Mouse (Mus musculus) T-cell, adult 2 months (primary cell): Measurements from ENCODE around the gene Rbm34.
A peak's percentile ranks its signal among the peaks of the same experiment; 100 is the strongest.
"Not testable (repeated sequence)": the region's sequence is repeated elsewhere in the genome, so short reads cannot be mapped to it uniquely, and the experiment has no call there.

Experiments
- DNase-seq: peaks from one replicate; pipeline ENCODE4 v3.0.0; 2022; ENCODE audit warnings: low spot score

Rbm34 gene

GRCm38 (mm10) chr8:126970579-126971313, at the start of gene Rbm34:
Gene Rbm34 (minus strand): TSS chr8:126971071.
- DNase-seq = peak; percentile 94

GRCm38 (mm10) chr8:127011668-127012067, 40.8 kb upstream of the Rbm34 start:
- DNase-seq = no peak

GRCm38 (mm10) chr8:126994506-126994905, 23.6 kb upstream of the Rbm34 start:
- DNase-seq = no peak

DNA sequence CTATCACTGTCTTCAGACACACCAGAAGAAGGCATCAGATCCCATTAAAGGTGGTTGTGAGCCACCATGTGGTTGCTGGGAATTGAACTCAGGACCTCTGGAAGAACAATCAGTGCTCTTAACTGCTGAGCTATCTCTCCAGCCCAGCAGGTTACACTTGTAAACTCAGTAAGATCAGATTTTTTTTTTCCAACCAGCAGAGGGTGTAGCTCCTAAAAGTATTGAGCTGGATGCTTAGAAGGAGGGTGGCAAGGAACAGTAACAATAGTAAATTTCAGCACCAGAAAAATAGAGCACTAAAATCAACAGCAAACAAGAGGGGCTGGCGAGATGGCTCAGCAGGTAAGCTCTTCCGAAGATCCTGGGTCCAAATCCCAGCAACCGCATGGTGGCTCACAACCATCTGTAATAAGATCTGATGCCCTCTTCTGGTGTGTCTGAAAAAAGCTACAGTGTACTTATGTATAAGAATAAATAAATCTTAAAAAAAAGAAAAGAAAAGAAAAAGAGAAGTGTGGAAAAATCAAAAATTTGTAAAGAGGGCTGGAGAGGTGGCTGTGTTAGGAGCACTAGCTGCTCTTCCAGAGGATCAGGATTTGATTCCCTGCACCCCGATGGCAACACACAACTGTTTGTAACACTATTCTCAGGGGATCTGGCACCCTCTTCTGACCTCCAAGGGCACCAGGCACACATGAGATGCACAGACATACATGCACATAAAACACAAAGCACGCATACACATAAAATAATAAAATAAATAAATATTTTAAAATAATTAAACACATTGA, 18.7 kb upstream of the Rbm34 start:
- DNase-seq = no peak

DNA sequence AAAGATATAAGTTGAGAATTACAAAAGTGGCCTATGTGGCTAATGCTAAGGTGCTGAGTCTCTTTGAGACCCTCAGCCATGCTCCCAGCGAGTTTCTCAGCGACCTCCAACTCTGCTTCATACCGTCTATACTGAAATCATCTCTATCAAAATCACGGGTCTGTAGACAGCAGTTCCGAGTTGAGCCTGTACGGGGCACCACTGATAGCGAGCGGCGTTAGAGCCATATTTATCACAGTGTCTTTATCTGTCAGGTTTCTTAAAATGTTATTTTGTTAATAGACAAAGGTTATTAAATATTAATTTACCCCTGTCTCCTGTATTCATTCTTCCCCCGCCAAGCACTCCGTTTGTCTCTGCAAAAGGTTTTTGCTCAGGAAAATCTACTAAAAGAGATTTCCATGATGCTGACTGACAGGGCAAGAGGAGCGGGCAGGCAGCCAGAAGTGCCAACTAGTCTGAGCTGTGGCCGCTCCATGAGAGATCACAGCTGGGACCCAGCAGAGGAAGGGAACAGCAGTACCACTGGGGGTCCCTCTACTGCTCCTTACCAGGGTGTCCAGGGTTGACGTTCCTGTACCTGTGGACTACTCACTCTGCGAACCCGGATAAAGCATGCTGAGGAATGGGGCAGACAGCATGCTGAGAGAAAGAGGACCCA, 17.6 kb upstream of the Rbm34 start:
- no peak for DNase-seq

GRCm38 (mm10) chr8:126986495-126986894, 15.6 kb upstream of the Rbm34 start:
- DNase-seq = peak; percentile 70

- no peak for DNase-seq
These were observed 9.2 kb upstream of the Rbm34 start for GRCm38 (mm10) chr8:126980046-126980445.

- DNase-seq = no peak
These were observed 8.4 kb upstream of the Rbm34 start for GRCm38 (mm10) chr8:126979091-126979920.

DNA sequence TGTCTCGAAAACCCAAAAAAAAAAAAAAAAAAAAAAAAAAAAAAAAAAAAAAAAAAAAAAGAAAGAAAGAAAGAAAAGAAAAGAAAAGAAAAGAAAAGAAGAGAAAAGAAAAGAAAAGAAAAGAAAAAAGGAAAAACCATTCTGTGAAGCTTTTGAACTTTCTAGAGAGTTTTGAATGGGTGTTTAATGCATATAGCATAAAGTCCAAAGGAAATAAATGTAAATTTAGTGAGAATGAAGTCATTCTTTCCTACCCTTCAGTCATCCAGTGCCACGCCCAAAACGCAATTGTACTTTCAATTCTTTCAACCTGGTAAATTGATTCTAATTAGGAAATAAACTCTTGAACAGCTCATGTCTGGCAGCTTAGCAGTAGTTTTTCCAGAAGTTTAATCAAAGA, 7.7 kb upstream of the Rbm34 start:
- not testable (repeated sequence) for DNase-seq

- DNase-seq = no peak
These were observed 7.2 kb upstream of the Rbm34 start for GRCm38 (mm10) chr8:126978028-126978427.

GRCm38 (mm10) chr8:126976608-126977348, 5.9 kb upstream of the Rbm34 start:
- DNase-seq = no peak

- DNase-seq = no peak
These were observed 4.8 kb upstream of the Rbm34 start for GRCm38 (mm10) chr8:126975706-126976105.

DNA sequence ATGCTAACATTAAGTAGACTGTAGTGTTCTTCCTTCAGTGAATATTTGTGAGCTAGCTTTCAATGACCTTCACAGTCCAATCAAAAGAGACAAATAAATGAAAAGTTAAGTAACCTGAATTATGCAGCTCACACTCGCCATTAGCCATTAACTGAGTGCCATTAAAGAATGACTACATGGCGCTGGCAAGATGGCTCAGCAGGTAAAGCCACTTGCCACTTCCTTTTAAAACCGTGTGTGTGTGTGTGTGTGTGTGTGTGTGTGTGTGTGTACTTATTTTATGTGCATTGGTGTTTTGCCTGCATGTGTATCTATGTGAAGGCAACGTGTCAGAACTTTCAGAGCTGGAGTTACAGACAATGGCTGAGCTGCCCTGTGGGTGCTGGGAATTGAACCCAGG, 3.6 kb upstream of the Rbm34 start:
- no peak for DNase-seq

- DNase-seq = no peak
These were observed 2.9 kb upstream of the Rbm34 start for GRCm38 (mm10) chr8:126973686-126974265.

GRCm38 (mm10) chr8:126972649-126973048, 1.8 kb upstream of the Rbm34 start:
- DNase-seq = no peak

DNA sequence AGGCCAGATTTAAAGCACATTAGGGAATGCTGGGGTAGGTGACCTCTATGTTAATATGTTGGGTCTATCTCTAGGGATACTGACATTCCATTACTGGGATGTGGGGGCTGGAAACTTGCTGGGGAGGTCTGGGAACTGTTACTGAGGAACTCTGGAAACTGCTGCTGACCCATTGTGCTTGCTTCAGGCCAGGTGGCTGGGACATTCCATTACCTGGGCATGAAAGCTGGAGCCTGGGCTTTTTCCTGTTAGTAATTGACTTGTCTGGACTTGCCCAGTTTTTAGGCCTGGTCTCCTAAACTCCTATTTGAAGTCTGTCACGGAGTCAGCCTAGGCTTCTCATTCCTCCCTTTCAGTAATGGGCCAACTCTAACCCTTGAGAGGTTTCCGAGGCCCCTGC, 1.2 kb upstream of the Rbm34 start:
- DNase-seq = no peak

DNA sequence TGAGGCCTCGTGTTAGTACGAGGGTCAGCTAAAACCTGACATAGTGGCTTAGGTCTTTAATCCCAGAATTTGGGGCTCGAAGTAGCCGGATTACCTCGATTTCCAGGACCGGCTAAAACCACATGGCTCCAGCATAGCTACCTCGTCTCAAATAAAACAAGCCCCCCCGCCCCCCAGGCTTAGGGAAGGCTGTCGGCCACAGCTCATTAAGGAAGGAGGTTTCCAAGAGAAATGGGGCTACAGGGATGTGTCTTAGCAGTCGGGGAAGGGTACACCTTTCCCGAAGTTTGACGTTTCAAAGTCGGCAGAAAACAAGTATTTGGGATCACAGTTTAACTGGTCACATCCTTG, 418 bp upstream of the Rbm34 start:
- DNase-seq = no peak

- no peak for DNase-seq
These were observed 1.3 kb downstream of the Rbm34 start for GRCm38 (mm10) chr8:126969546-126969945.

DNA sequence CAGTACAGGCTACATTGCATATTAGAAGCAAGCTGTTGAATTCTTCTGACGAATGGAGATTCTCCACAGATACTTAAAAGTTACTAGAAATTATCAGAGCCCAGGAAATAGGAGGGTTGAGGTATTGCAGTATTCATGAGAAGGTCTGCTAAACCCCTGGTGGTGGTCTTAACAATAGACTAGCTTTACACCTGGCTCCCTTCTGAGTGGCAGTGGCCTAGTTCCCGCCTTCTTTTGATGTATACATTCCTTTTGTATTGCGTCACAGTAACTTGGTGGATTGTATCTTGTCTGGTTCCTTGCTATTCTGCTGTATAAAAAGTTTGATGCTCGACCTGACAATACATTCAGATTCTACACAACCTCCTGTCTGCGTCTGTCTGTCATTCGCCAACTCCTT, 2.8 kb downstream of the Rbm34 start:
- no peak for DNase-seq

DNA sequence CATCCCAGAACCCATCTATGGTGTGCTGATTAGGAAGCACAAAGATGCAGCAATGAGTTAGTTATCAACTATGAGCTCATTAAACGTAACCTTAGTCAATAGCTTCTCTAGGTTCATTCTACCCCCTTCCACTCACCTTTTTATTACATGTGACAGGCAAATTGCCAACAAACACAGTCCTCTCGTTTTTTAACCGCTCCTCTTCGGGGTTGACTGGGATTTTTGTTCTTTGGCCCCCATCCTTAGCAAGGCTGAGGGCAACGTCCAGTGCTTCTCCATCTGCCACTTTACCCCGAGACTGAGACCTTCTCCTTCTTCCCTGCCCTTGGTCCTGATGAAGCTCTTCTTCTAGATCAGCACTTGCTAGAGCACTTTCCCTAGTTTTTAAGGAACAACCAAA, 5.6 kb downstream of the Rbm34 start:
- no peak for DNase-seq

DNA sequence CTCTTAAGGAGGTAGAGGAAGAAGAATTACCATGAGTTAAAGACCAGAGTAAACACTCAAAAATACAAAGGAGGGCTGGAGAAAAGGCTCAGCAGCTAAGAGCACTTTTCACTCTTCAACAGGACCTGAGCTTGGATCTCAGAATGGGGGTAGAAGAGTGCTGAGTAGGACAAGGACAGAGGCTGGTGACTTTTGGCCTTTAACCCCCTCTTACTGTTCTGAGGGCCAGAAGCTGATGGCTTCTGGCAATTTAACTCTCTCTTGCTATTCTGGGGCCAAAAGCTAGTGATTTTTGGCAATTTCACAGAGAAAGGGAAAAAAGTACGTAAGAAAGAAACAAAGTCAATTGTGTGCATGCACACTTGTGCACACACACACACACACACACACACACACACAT, 8.0 kb downstream of the Rbm34 start:
- DNase-seq = no peak
